Mouse (Mus musculus) MN1 (cell line): ENCODE measurements around the gene Sfxn4.
A peak's percentile ranks its signal among the peaks of the same experiment; 100 is the strongest.
"Not testable (repeated sequence)": the region's sequence is repeated elsewhere in the genome, so short reads cannot be mapped to it uniquely, and the experiment has no call there.

Source experiments
- DNase-seq: peaks from one replicate; pipeline ENCODE4 v3.0.0-alpha.2; 2016; ENCODE audit warnings: low spot score

Sfxn4 gene

DNA sequence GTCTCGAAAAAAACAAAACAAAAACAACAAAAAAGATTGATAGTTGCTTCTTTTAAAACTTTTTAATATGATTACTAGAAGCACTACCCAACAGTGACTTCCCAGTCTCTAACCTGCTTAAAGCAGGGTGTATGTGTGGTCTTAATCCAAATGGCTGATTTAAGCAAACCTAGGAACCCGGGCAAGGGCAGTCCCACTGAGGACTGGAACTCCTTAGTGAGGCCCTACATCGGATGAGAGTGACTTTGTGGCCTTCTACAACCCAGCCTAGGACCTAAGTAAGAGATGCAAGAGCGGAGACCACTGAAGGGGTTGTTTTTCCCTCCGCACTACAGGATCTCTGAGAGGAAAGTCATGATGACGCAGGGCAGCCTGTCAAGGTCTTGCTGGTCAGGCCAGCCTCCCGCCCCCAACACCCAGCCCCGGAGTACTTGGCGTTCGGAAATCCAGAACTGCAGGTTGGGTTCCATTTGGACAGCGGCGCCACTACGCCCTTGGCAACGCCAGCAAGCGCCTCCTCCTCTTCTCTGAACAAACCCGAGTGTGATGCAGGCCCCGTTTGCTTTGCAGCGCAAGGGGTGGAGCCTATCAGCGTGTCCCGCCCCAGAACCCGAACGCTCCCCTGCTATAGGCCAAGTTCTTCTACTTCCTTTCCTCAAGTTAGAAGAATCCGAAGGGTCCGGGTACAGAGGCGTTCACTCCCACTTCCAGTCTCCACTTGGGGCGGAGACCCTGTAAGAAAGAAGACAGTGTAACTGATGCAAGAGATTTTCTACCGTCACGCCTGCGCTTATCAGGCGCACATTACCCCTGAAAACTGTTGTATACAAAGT, at the start of gene Sfxn4:
TSS of gene Sfxn4 (minus strand) at position 612 of the 833 bp plus-strand sequence.
- DNase-seq: peak; percentile 81

DNA sequence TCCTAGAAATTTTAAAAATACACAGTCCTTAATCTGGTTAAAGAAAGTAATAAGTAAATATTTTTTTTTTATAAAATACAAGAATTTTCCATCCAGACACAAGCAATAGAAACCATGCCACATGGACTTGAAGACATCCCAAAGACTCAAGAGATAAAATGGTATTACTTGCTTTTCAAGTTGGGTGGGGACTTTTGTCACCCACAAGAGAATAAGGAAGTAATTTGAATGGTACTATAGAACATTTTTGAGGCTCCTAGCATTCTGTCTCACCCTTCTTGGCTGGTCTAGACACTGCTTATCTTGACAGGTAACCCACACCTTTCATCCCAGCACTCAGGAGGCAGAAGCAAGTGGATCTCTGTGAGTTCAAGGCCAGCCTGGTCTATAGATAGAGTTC, 49.0 kb upstream of the Sfxn4 start:
- no peak for DNase-seq

DNA sequence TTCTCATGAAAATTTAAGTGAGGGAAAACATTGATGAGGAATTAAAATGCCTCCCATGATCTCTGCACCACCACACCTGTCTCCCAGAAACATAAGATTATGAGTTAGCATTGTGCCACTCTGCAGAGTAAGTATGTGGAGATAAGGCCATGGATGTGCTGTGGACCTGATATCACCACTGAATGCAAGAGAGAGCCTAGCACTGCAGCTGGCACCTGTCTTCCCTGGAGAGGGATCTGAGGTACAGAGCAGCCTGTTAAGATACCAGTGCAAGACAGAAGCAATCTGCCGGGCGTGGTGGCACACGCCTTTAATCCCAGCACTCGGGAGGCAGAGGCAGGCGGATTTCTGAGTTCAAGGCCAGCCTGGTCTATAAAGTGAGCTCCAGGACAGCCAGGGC, 44.2 kb upstream of the Sfxn4 start:
- DNase-seq: no peak

- no peak for DNase-seq
Measured at GRCm38 (mm10) chr19:60903971-60904370, 42.7 kb upstream of the Sfxn4 start.

DNA sequence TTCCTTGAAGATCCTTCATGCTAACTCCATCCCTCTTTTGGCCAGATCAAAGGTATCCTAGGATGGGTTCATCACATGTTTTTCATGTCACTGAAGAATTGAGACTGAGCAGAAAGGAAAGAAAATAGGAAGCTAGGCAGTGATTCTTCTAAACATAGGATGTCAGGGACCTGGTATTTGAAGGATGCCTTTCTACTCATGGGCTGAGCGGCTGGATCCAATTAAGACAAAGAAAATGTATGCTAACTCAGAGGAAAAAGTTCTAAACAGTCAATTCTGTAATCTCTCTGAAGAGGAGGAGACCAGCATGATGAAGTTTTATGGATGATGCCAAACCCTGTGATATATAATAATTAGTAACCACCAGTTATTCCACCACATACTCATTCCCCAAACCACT, 41.9 kb upstream of the Sfxn4 start:
- no peak for DNase-seq

DNA sequence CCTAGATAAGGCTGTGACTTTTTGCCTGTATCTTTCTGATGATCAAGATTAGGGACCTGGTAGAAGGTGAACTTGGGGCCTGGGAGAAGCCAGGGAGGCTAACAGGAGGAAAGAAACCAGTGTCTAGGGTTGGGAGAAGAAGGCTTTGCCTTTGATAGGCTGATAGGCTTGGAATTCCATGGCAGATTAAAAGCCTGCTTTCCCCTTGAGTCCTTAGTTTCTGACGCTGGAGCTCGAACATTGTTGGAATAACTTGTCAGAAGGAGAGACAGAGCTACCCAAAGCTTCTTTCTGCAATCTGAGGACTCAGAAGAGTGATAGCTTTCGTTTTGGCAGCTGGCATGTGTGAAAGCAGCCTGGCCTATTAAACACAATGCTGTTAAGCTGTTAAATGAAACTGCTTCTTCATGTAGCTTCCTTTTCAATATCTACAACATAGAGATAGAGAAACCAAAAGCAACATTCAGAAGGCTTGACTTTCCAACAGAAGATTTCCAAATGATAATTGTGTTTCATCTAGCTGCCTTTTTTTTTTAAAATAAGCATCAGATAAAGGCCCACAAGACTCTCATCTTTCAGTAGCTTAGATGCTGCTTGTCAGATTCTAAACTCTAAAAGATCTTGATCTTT, 34.1 kb upstream of the Sfxn4 start:
- no peak for DNase-seq

DNA sequence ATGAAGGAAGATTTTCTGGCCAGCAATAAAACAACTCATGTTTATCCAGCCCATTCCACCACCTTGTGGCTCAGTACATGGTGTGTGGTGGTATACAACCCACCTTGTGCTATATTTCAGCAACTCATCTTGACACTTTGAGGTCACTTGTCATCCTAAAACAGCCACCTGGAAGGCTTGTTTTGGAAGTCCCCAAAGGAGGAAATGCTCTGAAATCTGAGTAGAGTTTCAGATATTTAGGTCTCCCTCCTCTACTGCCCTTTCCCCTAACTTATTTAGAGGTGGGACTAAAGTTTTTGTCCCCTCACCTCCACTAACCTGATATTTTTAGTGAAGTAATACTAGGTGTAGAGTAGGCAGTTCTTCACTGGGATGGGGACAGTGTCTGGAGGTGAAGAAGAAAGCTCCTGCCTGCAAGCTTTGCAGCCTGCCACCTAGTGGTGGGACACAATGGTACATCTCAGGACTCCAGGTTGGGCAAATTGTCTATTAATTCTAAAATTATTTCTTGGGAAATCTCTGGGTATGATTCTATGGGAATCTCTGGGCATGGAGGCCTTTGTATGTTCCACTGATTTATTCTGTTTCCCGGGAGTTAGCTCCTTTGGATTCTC, 30.8 kb upstream of the Sfxn4 start:
- peak; percentile 74 for DNase-seq

DNA sequence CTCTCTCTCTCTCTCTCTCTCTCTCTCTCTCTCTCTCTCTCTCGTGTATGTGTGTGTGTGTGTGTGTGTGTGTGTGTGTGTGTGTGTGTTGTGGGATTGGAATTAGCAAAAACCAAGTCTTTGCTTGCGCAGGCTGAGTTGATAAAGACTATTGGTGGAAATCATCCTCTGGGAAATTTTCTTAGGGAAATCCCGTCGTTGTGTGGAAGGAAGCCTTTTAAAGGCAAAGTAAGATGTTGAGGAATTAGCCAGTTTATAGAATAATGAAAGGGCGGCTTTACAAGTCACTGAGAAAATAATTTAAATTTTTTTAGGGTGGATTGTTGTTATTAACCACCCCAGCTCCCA, 29.8 kb upstream of the Sfxn4 start:
- DNase-seq: no peak

- peak; percentile 67 for DNase-seq
Measured at GRCm38 (mm10) chr19:60890391-60891122, 29.3 kb upstream of the Sfxn4 start.

- DNase-seq: peak; percentile 96
Measured at GRCm38 (mm10) chr19:60889714-60890315, 28.5 kb upstream of the Sfxn4 start, which contains the start of gene Grk5. TSS of gene Grk5 (plus strand) at chr19:60889749.

DNA sequence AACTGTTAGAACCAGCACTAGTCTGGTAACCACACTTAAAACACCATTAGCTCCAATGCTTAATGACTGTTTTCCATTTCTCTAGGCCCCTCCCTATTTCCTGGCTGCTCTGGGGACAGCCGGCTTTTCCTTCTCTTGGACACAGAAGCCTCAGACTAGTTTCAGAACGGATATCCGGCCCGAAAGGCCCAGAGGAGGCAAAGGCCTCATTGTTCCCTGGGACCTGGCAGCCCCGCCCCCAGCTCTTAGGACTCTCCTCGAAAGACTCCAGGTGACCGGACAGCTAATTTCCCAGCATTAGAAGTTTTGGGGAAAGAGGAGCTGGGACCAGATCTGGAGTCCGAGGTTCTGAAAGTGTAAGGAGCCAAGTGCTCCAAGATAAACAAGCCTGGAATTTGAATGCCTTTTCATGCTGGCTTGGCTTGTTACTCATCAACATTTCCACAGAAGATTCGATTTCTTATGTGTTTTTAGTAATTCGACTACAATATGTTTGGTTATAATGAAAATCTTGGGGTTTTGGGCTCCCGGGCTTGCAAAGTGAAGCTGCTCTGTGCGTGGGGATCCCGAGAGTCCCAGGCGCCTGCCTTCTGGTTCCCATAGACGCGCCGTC, 27.9 kb upstream of the Sfxn4 start:
- DNase-seq: peak; percentile 78

DNA sequence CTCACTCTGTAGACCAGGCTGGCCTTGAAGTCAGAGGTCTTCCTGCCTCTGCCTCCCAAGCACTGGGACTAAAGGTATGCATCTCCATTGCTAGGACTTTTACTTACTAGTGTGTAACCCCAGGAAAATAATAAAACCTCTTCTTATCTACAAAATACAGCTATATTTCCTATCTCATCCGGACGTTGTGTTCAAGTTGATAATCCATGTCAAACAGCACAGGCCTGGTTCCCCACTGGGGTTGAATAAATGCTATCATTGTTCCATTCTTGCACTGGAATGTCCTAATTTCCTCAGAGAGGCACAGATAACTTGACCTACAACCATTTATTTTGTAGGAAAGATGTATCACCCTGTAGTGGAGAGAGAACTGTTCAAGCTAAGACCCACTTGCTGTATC, 26.4 kb upstream of the Sfxn4 start:
- DNase-seq: no peak

GRCm38 (mm10) chr19:60883129-60883528, 21.9 kb upstream of the Sfxn4 start:
- peak; percentile 69 for DNase-seq

GRCm38 (mm10) chr19:60874064-60874694, 12.9 kb upstream of the Sfxn4 start, which contains the start of gene Prdx3:
TSS of gene Prdx3 (minus strand) at chr19:60874556.
- peak; percentile 95 for DNase-seq

DNA sequence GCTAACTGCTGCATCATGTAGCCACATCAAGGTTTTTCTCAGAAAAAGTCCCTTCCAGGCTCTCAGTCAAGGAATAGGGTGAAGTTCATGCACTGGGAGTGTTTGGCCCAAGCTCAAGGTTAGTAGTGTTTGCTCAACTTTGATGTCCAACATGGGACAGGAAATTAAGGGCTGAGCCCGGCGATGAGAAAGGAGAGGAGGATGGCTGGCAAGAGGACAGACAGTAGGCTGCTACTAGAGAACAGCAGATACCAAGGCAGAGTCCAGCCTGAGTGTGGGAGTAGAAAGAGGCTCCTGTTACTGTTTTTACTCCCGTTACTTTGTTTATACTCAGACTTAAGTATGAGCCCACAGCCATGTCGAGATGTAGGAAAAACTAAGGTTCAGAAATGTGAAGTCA, 12.2 kb upstream of the Sfxn4 start:
- no peak for DNase-seq

- DNase-seq: no peak
Measured at GRCm38 (mm10) chr19:60872272-60872671, 11.0 kb upstream of the Sfxn4 start.

- no peak for DNase-seq
Measured at GRCm38 (mm10) chr19:60871366-60871765, 10.1 kb upstream of the Sfxn4 start.

- DNase-seq: no peak
Measured at GRCm38 (mm10) chr19:60870489-60870888, 9.2 kb upstream of the Sfxn4 start.

DNA sequence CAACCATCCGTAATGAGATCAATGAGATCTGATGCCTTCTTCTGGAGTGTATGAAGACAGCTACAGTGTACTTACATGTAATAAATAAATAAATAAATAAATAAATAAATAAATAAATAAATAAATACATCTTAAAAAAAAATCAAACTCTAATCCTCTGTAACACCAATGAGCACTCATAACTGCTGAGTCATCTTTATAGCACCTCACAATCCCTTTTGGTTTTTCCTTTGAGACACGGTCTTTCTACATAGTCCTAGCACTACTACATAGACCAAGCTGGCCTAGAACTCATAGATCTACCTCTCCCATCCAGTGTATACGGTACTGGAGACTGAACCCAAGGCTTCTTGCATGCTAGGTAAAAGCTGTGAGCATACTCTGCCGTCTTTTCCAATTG, 4.9 kb upstream of the Sfxn4 start:
- not testable (repeated sequence) for DNase-seq

- DNase-seq: no peak
Measured at GRCm38 (mm10) chr19:60845731-60846130, 15.5 kb downstream of the Sfxn4 start.

DNA sequence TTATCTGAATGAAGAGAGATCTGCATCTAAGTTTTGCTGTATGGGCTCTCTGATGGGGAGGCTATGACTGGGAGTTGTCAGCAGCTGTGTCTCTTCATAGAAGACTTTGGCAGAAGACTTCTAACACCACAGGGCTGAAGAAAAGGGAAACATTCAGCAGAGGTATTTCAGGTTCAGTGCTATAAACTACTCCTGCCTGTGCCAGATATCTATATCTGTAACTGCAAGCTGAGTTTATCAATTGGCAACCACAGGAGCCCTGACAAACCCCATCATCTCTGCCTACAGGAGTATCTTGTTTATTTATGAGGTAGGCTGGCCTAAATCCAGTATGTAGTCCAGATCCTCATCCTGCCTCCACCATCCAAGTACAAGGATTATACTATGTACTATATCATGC, 18.0 kb downstream of the Sfxn4 start:
- no peak for DNase-seq
